Mouse (Mus musculus) neural tube, embryonic 12.5 days (tissue): Measurements from ENCODE around the gene Grsf1. TPM values are rescaled to one million over a fixed set of nuclear protein-coding genes. Genes with fewer than 3 reads are reported as not detected.

Source experiments
- ATAC-seq: fragments of 200-750 bp; cut with Nextera tagmentation; 2 replicates; pipeline ENCODE4 v1.8.0; 2017; ENCODE audit warnings: low read depth, mild to moderate bottlenecking, moderate TSS enrichment, moderate library complexity; ENCODE audit not compliant: low FRiP score
- H3K27ac ChIP-seq: fragments of 300-500 bp; sonication (generic); 2 replicates; pipeline ENCODE4 v1.5.1; 2016
- H3K27me3 ChIP-seq: fragments of 300-500 bp; sonication (generic); replicated peaks from 2 replicates; pipeline ENCODE4 v1.6.1; 2016; ENCODE audit warnings: mild to moderate bottlenecking
- H3K36me3 ChIP-seq: fragments of 300-500 bp; sonication (generic); 2 replicates; pipeline ENCODE4 v1.6.1; 2016; ENCODE audit warnings: mild to moderate bottlenecking
- H3K4me1 ChIP-seq: fragments of 300-500 bp; sonication (generic); 2 replicates; pipeline ENCODE4 v1.6.1; 2016
- H3K4me2 ChIP-seq: fragments of 300-500 bp; sonication (generic); replicated peaks from 2 replicates; pipeline ENCODE4 v1.6.1; 2016; ENCODE audit warnings: mild to moderate bottlenecking
- H3K4me3 ChIP-seq: fragments of 300-500 bp; sonication (generic); 2 replicates; pipeline ENCODE4 v1.5.1; 2016
- H3K9ac ChIP-seq: fragments of 300-500 bp; sonication (generic); 2 replicates; pipeline ENCODE4 v1.6.1; 2016; ENCODE audit warnings: mild to moderate bottlenecking
- H3K9me3 ChIP-seq: fragments of 300-500 bp; sonication (generic); 2 replicates; pipeline ENCODE4 v1.6.1; 2016; ENCODE audit warnings: mild to moderate bottlenecking
- WGBS: fragments of 180-500 bp; shearing (Covaris S2); methylation state at CpG from one replicate; pipeline ENCODE4 v1.1.7; 2016; 5-methylcytosine and 5-hydroxymethylcytosine counted together
- polyA plus RNA-seq: library from polyadenylated mRNA; unstranded; fragments of >200 nt; fragmentation: Nextera tagmentation; extraction: Ambion mirVana; gene quantifications from 2 replicates; pipeline ENCODE4 v1.2.1, GENCODE M21; 2016

Grsf1 gene
- polyA plus RNA-seq, 1 experiment from 2014 or later, result 95.1 TPM

DNA sequence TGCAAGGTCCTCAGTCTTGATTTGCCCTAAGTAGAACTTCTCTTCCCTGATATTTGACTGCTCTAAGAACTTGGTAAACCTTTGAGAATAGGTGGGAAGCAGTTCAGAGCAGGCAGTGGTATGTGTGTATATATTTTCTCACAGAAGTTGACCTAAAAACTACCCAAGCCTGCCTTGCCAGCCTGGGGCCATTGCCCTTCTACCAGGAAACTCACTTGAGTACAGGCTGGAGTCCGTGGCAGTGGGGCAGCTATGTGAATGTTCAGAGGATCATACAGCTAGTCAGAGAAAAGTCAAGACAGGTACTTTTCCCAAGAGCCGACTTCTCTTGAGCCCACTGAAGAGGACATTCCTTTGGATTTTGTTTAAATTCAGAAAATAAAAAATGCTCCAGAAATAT, 31.1 kb downstream of the Grsf1 start:
- Histone ChIP-seq H3K27ac (no peak overlapping the region), H3K4me3 (no peak overlapping the region), H3K4me2 (no peak overlapping the region), H3K36me3 (peaks cover 88% of the 10 kb centered on the region), H3K9ac (no peak overlapping the region), H3K9me3 (no peaks in the 10 kb centered on the region), H3K27me3 (no peaks in the 10 kb centered on the region), H3K4me1 (no peaks in the 10 kb centered on the region)
- no peak for ATAC-seq
- WGBS, result 90% methylated on average over 2 of the region's 2 CpGs

DNA sequence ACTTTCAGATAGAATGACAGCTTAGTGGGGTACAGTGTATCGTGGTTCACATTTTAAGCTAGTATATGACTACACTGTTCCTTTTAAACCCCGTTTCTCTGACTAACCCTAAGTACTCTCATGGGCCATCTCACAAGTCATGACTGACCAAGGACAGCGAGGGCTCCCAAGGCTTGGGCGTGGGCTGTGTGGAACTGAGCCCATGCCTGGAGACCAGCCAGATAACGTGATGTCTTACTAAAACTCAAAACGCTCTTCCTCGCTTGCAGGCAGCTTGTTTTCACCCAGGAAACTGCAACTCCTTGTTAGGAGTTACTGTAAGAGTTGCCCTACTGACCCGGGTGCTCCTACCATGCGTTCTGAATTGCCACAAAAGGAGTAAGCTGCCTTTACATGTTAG, 32.5 kb downstream of the Grsf1 start:
- 94% methylated on average over 9 of the region's 9 CpGs for WGBS

DNA sequence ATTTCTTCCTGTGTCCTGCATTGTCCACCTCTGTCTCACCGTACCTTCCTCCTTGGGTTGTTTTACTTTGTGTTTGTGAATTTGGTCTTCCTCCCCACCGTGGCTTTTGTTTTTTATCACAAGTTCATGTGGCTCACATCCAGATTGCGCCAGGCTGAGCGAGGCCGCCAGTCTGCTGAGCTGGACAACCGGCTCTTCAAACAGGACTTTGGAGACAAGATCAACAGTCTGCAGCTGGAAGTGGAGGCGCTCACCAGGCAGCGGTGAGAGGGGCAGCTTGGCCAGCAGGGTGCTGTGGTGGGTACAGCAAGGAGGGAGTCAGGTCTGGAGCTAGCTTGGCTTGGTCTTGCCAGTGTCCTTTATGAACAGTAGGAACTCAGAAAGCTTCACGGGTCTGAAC, 33.2 kb downstream of the Grsf1 start:
- WGBS, result 89% methylated on average over 9 of the region's 9 CpGs
- Histone ChIP-seq H3K4me2 (no peak overlapping the region), H3K9ac (no peak overlapping the region), H3K4me1 (no peaks in the 10 kb centered on the region), H3K9me3 (no peaks in the 10 kb centered on the region), H3K36me3 (peaks cover 81% of the 10 kb centered on the region), H3K4me3 (no peak overlapping the region), H3K27ac (no peak overlapping the region), H3K27me3 (no peaks in the 10 kb centered on the region)
- no peak for ATAC-seq

More for the DNA sequence above, 32.5 kb downstream of the Grsf1 start:
- Histone ChIP-seq H3K27me3 (no peaks in the 10 kb centered on the region), H3K9me3 (no peaks in the 10 kb centered on the region), H3K9ac (no peak overlapping the region), H3K4me1 (no peaks in the 10 kb centered on the region), H3K27ac (no peak overlapping the region), H3K4me2 (no peak overlapping the region), H3K36me3 (peaks cover 85% of the 10 kb centered on the region), H3K4me3 (no peak overlapping the region)
- no peak for ATAC-seq

DNA sequence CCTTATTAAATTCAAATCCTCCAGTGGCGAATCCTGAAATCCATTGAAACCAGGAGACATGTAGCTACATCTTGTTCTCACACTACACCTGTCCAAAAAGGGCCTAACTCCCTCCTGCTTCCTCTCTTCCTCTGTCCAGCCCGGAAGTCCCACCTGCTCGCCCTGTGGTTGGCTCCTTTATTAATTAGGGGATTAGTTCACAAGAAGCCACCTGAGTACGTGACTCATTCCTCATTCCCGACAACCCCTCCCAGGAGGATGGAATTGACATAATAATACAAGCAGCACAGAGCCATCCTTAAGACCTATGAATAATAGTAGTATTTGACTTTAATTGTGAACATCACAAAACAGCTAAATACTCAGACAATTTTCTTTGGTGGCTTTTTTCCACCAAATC, 41.9 kb downstream of the Grsf1 start:
- Histone ChIP-seq H3K4me3 (no peak overlapping the region), H3K4me2 (no peak overlapping the region), H3K4me1 (no peaks in the 10 kb centered on the region), H3K9ac (no peak overlapping the region), H3K27ac (no peak overlapping the region), H3K27me3 (no peaks in the 10 kb centered on the region), H3K9me3 (no peaks in the 10 kb centered on the region), H3K36me3 (peaks cover 76% of the 10 kb centered on the region)
- ATAC-seq, result no peak
- 89% methylated on average over 5 of the region's 5 CpGs for WGBS

DNA sequence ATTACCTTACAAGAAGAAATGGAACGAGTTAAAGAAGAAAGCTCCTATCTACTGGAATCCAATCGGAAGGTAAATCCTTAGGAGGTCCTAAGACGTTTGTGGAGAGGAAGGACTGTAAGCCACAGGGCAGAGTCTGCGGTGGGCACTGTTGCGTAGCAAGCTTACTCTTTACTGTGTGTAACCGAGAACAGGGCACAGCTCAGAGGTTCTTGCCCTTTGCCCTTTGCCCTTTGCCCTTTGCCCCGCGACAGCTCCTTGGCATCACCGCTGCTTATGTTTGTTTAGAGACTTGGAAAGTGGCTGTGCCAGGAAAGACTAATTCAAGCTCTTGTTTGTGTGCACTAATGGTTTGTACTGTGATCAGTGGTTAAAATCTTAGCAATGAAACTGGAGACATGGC, 43.5 kb downstream of the Grsf1 start:
- Histone ChIP-seq H3K9me3 (no peaks in the 10 kb centered on the region), H3K9ac (no peak overlapping the region), H3K27me3 (no peaks in the 10 kb centered on the region), H3K36me3 (peaks cover 81% of the 10 kb centered on the region), H3K4me1 (no peaks in the 10 kb centered on the region), H3K4me2 (no peak overlapping the region), H3K27ac (no peak overlapping the region), H3K4me3 (no peak overlapping the region)
- 85% methylated on average over 9 of the region's 9 CpGs for WGBS
- ATAC-seq, result no peak

DNA sequence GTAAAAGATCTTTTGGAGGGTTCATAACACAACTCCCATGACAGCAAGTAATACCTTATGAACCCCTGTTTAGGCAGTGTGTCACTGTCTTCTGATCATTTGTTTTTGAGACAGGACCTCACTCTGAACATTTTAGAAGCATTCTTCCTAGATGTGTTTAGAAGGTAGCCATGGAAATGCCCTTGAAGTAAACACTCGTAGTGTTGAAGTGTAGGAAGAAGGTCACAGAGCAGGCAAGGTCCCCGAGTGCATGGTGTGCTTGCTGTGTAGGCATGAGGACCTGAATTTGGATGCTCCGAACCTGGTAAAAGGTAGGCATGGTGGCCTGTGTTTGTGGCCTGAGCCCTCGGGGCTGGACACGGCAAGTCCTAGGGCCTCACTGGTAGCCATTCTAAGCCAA, 44.4 kb downstream of the Grsf1 start:
- ATAC-seq, result no peak
- 92% methylated on average over 5 of the region's 5 CpGs for WGBS
- Histone ChIP-seq H3K4me1 (no peaks in the 10 kb centered on the region), H3K9ac (no peak overlapping the region), H3K27ac (no peak overlapping the region), H3K27me3 (no peaks in the 10 kb centered on the region), H3K4me3 (no peak overlapping the region), H3K4me2 (no peak overlapping the region), H3K36me3 (peaks cover 76% of the 10 kb centered on the region), H3K9me3 (no peaks in the 10 kb centered on the region)

DNA sequence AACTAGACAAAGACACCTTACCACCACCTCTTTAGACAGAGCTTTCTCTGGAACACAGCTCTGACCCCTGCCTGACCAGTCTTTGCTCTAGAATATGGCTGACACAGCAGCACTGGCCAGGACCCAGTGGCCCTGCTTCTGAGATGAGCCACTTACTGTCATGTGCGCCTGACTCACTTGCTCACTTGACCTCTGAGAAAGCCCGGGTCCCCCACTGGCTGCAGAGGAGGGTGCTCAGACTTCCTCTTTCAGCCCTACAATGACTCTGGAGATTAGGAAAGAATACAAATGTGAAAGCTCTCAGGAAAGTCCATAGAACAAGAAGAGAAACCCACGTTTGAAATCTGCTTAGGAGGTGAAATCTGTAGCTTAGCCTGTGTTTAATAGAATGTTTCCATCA, 45.1 kb downstream of the Grsf1 start:
- Histone ChIP-seq H3K4me2 (no peak overlapping the region), H3K36me3 (peaks cover 79% of the 10 kb centered on the region), H3K27ac (no peak overlapping the region), H3K4me1 (no peaks in the 10 kb centered on the region), H3K9me3 (no peaks in the 10 kb centered on the region), H3K9ac (no peak overlapping the region), H3K27me3 (no peaks in the 10 kb centered on the region), H3K4me3 (no peak overlapping the region)
- no peak for ATAC-seq
- 75% methylated on average over 3 of the region's 3 CpGs for WGBS

DNA sequence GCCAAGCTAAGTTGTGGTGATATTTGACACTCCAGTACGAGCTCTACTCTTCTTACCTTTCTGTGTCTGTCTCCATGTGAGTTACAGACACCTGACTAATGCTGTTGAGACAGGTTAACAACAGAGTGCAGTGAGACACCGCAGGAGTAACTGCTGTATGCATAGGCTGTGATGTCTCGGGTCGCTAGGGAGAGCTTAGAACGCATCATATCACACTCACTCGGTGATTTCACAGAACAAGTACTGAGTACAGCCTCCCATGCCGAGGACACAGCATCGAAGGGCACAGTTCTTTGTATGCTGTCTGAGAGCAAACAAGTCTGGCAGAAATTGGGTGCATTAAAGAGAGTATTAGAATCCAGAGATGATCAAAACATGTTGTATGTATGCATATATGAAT, 46.0 kb downstream of the Grsf1 start:
- H3K36me3 ChIP-seq, result peaks cover 71% of the 10 kb centered on the region
- H3K9ac ChIP-seq, result no peak overlapping the region
- ATAC-seq, result no peak
- no peak overlapping the region for H3K4me2 ChIP-seq
- no peak overlapping the region for H3K27ac ChIP-seq
- WGBS, result 92% methylated on average over 8 of the region's 8 CpGs
- no peaks in the 10 kb centered on the region for H3K27me3 ChIP-seq
- H3K4me1 ChIP-seq, result no peaks in the 10 kb centered on the region
- no peak overlapping the region for H3K4me3 ChIP-seq
- H3K9me3 ChIP-seq, result no peaks in the 10 kb centered on the region

DNA sequence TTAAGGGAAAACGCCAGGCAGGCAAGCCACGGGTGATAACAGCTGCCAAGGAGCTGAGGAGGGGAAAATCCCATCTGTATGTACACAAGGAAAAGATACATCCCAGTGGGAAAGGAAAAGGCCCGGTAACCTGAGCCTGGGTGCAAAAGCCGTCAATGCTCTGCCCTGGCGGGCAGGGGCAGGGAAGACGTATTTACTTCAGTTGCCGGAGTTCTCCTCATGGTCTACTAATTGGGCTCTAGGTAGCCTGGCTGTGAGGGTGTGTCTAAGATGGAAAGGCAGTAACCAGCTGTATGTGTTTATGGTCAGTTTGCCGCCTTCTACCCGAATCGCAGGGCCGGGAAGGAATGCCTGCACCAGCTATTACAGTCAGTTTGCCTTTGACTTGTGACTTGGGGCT, 46.8 kb downstream of the Grsf1 start:
- H3K4me2 ChIP-seq, result no peak overlapping the region
- H3K9ac ChIP-seq, result no peak overlapping the region
- peaks cover 63% of the 10 kb centered on the region for H3K36me3 ChIP-seq
- WGBS, result 74% methylated on average over 11 of the region's 11 CpGs
- no peaks in the 10 kb centered on the region for H3K27me3 ChIP-seq
- H3K4me1 ChIP-seq, result no peaks in the 10 kb centered on the region
- H3K9me3 ChIP-seq, result no peaks in the 10 kb centered on the region
- no peak overlapping the region for H3K4me3 ChIP-seq
- H3K27ac ChIP-seq, result no peak overlapping the region
- no peak for ATAC-seq

DNA sequence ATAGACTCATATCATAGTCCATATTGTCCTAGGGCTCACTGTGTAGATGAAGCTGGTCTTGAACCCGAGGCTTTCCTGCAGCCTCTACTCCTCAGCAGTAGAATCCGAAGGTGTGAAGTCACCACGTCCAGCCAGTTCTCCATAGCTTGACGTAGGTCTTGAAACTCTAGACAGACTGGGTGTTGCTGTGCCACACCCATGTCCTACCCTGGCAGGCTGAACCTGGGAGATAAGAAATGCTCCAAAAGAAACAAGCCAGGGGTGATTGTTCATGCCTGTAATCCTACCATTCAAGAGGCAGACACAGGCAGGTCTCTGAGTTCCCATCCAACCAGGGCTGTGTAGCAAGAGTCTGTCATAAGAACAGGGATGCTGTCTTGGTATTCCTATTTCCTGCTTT, 48.4 kb downstream of the Grsf1 start:
- Histone ChIP-seq H3K4me3 (no peak overlapping the region), H3K27ac (no peak overlapping the region), H3K9me3 (no peaks in the 10 kb centered on the region), H3K27me3 (no peaks in the 10 kb centered on the region), H3K9ac (no peak overlapping the region), H3K4me1 (no peaks in the 10 kb centered on the region), H3K36me3 (peaks cover 52% of the 10 kb centered on the region), H3K4me2 (no peak overlapping the region)
- 92% methylated on average over 4 of the region's 4 CpGs for WGBS
- no peak for ATAC-seq

DNA sequence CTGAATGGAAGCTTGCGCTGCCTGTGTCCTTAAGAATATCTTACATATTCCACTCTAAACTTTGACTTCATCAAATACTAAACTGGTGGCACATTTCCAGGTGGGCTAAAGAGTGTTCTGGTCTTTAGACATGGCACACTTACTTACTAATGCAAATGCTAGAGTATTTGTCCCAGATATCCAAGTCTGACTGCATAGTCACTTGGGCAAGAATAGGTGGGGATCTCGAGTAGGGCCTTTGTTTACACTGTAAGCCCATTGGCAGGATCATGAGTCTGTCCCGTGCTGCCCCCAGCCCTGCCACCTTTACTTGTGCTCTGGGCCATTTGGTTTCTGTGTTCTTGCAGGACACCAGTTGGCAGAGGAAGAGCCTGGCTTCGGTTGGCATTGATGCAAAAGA, 59.0 kb downstream of the Grsf1 start:
- no peaks in the 10 kb centered on the region for H3K4me1 ChIP-seq
- no peak overlapping the region for H3K9ac ChIP-seq
- WGBS, result 87% methylated on average over 4 of the region's 4 CpGs
- H3K4me2 ChIP-seq, result no peak overlapping the region
- no peak overlapping the region for H3K4me3 ChIP-seq
- no peaks in the 10 kb centered on the region for H3K27me3 ChIP-seq
- no peak overlapping the region for H3K27ac ChIP-seq
- peaks cover 64% of the 10 kb centered on the region for H3K36me3 ChIP-seq
- ATAC-seq, result no peak
- H3K9me3 ChIP-seq, result no peaks in the 10 kb centered on the region

DNA sequence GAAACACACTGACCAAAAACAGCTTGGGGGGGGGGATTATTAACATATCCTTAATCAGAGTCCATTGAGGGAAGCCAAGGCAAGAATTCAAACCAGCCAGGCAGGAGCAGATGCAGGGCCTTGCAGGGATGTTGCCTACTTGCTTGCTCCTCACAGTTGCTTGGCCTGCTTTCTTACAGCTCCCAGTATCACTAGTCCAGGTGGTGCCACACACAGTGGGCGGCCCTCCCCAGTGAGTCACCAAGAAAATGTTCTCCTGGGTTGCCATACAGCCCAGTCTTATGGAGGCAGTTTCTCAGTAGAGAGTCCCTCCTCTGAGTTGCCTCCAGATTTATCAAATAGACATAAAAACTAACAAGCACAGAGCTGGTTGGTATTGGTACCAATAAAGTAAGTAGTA, 61.8 kb downstream of the Grsf1 start:
- ATAC-seq, result no peak
- H3K4me3 ChIP-seq, result no peak overlapping the region
- WGBS, result 87% methylated on average over 1 of the region's 1 CpGs
- H3K36me3 ChIP-seq, result peaks cover 49% of the 10 kb centered on the region
- H3K4me1 ChIP-seq, result no peaks in the 10 kb centered on the region
- H3K27me3 ChIP-seq, result no peaks in the 10 kb centered on the region
- no peak overlapping the region for H3K27ac ChIP-seq
- no peaks in the 10 kb centered on the region for H3K9me3 ChIP-seq
- no peak overlapping the region for H3K9ac ChIP-seq
- no peak overlapping the region for H3K4me2 ChIP-seq
